Mouse (Mus musculus) forelimb bud, embryonic 11.5 days (tissue): Measurements from ENCODE around the gene Opa3.

Source experiments
- DNase-seq: peaks from one replicate; pipeline ENCODE4 v3.0.0-alpha.2; 2012; ENCODE audit warnings: low read depth, low spot score

Gene Opa3

GRCm38 (mm10) chr7:19245083-19245482, 16.9 kb downstream of the Opa3 start:
- DNase-seq, result no peak

- DNase-seq, result no peak
Observed at GRCm38 (mm10) chr7:19246855-19247254, 18.7 kb downstream of the Opa3 start.

GRCm38 (mm10) chr7:19247511-19247910, 19.4 kb downstream of the Opa3 start:
- no peak for DNase-seq

- DNase-seq, result no peak
Observed at GRCm38 (mm10) chr7:19252078-19252477, 23.9 kb downstream of the Opa3 start.

- no peak for DNase-seq
Observed at GRCm38 (mm10) chr7:19253437-19253836, 25.3 kb downstream of the Opa3 start.

GRCm38 (mm10) chr7:19255395-19255794, 27.3 kb downstream of the Opa3 start:
- no peak for DNase-seq

- DNase-seq, result no peak
Observed at GRCm38 (mm10) chr7:19256567-19256966, 28.4 kb downstream of the Opa3 start.

GRCm38 (mm10) chr7:19257390-19258022, 29.4 kb downstream of the Opa3 start:
- DNase-seq, result peak; percentile 65

GRCm38 (mm10) chr7:19258336-19258735, 30.2 kb downstream of the Opa3 start:
- no peak for DNase-seq

- no peak for DNase-seq
Observed at GRCm38 (mm10) chr7:19265147-19265546, 37.0 kb downstream of the Opa3 start.

- no peak for DNase-seq
Observed at GRCm38 (mm10) chr7:19265928-19266822, 38.0 kb downstream of the Opa3 start.

GRCm38 (mm10) chr7:19267051-19267450, 38.9 kb downstream of the Opa3 start:
- no peak for DNase-seq

- DNase-seq, result no peak
Observed at GRCm38 (mm10) chr7:19268993-19269681, 41.0 kb downstream of the Opa3 start.

GRCm38 (mm10) chr7:19269721-19270441, 41.7 kb downstream of the Opa3 start:
- no peak for DNase-seq

- DNase-seq, result no peak
Observed at GRCm38 (mm10) chr7:19270509-19271237, 42.5 kb downstream of the Opa3 start.

- DNase-seq, result peak; percentile 84
Observed at GRCm38 (mm10) chr7:19271238-19272172, 43.4 kb downstream of the Opa3 start, which contains the start of gene Vasp. Gene Vasp, minus strand, starts transcription at chr7:19271817.

GRCm38 (mm10) chr7:19272173-19272764, 44.1 kb downstream of the Opa3 start:
- peak; percentile 77 for DNase-seq

- no peak for DNase-seq
Observed at GRCm38 (mm10) chr7:19276253-19276652, 48.1 kb downstream of the Opa3 start.

- no peak for DNase-seq
Observed at GRCm38 (mm10) chr7:19279052-19279451, 50.9 kb downstream of the Opa3 start.
